Comparison of ENCODE assay signal across 8 mouse cellular contexts in the genomic region with DNA sequence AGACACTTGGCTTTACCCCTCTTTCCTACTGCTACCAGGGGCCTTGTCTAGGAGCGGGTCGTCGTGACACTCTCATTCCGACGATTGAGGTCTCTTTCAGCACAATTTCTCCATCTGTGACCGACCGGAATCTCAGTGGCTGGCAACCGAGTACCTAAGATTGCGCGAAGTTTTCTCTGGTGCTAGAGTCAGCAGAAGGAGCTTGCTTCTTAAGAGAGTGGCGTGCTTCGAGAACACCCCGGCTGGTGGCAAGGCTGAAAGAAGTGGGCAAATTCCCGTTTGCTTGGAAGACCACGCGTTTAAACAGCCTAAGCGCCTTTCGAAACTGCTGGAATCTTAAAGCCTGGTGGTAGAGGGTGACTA. TPM values are rescaled to one million over a fixed set of nuclear protein-coding genes. Genes with fewer than 3 reads are reported as not detected.
DNase-seq lines count a peak whose midpoint lies in the region; ATAC-seq and TF ChIP-seq lines count a peak whose summit lies in the region.

No protein-coding gene starts in this region.

- no peaks in the 10 kb centered on the region for H3K9me3 ChIP-seq in limb, embryonic 15.5 days
- H3K9me3 ChIP-seq in stomach, embryonic 14.5 days (ENCODE audit: control insufficient read depth, low read depth, low read length): no peaks in the 10 kb centered on the region

- peak overlapping the region; percentile 96 for H3K4me3 ChIP-seq in cerebellum, adult 2 months (replicated peaks; ENCODE audit: insufficient read depth, low read depth, low read length)
- peak overlapping the region; percentile 88 for H3K4me3 ChIP-seq in spleen, adult 2 months (ENCODE audit: extremely low read depth, insufficient read depth, insufficient read length)
- peak overlapping the region; percentile 98 for H3K4me3 ChIP-seq in limb, embryonic 15.5 days
- H3K4me3 ChIP-seq in stomach, embryonic 14.5 days (ENCODE audit: low read depth, low read length): peak overlapping the region; percentile 95

- 2% methylated on average over 18 of the region's 18 CpGs for WGBS in cerebellum, adult 2 months
- WGBS in spleen, adult 2 months: 5% methylated on average over 18 of the region's 18 CpGs
- WGBS in limb, embryonic 15.5 days: 10% methylated on average over 18 of the region's 18 CpGs
- 8% methylated on average over 18 of the region's 18 CpGs for WGBS in stomach, embryonic 14.5 days

- no peak for ATAC-seq in limb, embryonic 15.5 days (ENCODE audit: insufficient number of reproducible peaks, low FRiP score, low TSS enrichment, low read depth)
- no peak for ATAC-seq in stomach, embryonic 14.5 days (ENCODE audit: insufficient number of reproducible peaks, insufficient read depth, low FRiP score, low read depth)
- no peak for ATAC-seq in megakaryocyte progenitor cell, adult 5-6 weeks (replicated peaks; ENCODE audit: poor library complexity)

- H3K9ac ChIP-seq in limb, embryonic 15.5 days: peak overlapping the region; percentile 92
- H3K9ac ChIP-seq in stomach, embryonic 14.5 days (replicated peaks; ENCODE audit: low read depth, low read length): peak overlapping the region; percentile 98

- H3K27ac ChIP-seq in cerebellum, adult 2 months (ENCODE audit: insufficient read depth, low read length): peak overlapping the region; percentile 31; the same call in 1 of the 2 replicates
- peak overlapping the region; percentile 56; the same call in 1 of the 2 replicates for H3K27ac ChIP-seq in spleen, adult 2 months (ENCODE audit: insufficient read depth, low read length)
- peak overlapping the region; percentile 92 for H3K27ac ChIP-seq in limb, embryonic 15.5 days
- peak overlapping the region; percentile 92; the same call in 1 of the 2 replicates for H3K27ac ChIP-seq in stomach, embryonic 14.5 days (ENCODE audit: low read length)

- no peak for TF ChIP-seq CTCF in cerebellum, adult 2 months (IDR thresholded peaks at IDR 0.05; ENCODE audit: borderline replicate concordance, insufficient read depth, low read depth, low read length)
- no peak for TF ChIP-seq CTCF in spleen, adult 2 months (IDR thresholded peaks at IDR 0.05; ENCODE audit: extremely low read depth, insufficient read depth, insufficient read length, insufficient replicate concordance)

- no peaks in the 10 kb centered on the region for H3K27me3 ChIP-seq in cerebellum, adult 2 months (ENCODE audit: control insufficient read depth, insufficient read depth, low read length)
- no peaks in the 10 kb centered on the region for H3K27me3 ChIP-seq in spleen, adult 2 months (ENCODE audit: control insufficient read depth, insufficient read depth, low read length)
- no peaks in the 10 kb centered on the region for H3K27me3 ChIP-seq in limb, embryonic 15.5 days
- H3K27me3 ChIP-seq in stomach, embryonic 14.5 days (ENCODE audit: control insufficient read depth, insufficient read depth, low read length): no peaks in the 10 kb centered on the region

- H3K36me3 ChIP-seq in spleen, adult 2 months (ENCODE audit: control insufficient read depth, insufficient read depth, low read length): peaks cover 4% of the 10 kb centered on the region; the same call in 1 of the 2 replicates
- H3K36me3 ChIP-seq in limb, embryonic 15.5 days: peaks cover 36% of the 10 kb centered on the region
- H3K36me3 ChIP-seq in stomach, embryonic 14.5 days (ENCODE audit: control insufficient read depth, insufficient read depth, low read length): peaks cover 14% of the 10 kb centered on the region

- peak overlapping the region; percentile 76 for H3K4me2 ChIP-seq in limb, embryonic 15.5 days
- H3K4me2 ChIP-seq in stomach, embryonic 14.5 days (replicated peaks; ENCODE audit: low read depth, low read length): peak overlapping the region; percentile 93

- peaks cover 7% of the 10 kb centered on the region; the same call in 1 of the 2 replicates for H3K4me1 ChIP-seq in cerebellum, adult 2 months (ENCODE audit: control insufficient read depth, insufficient read depth, low read length)
- H3K4me1 ChIP-seq in spleen, adult 2 months (ENCODE audit: control insufficient read depth, insufficient read depth, insufficient read length): peaks cover 10% of the 10 kb centered on the region; the same call in 1 of the 2 replicates
- H3K4me1 ChIP-seq in limb, embryonic 15.5 days: peaks cover 29% of the 10 kb centered on the region
- peaks cover 21% of the 10 kb centered on the region for H3K4me1 ChIP-seq in stomach, embryonic 14.5 days (ENCODE audit: control insufficient read depth, insufficient read depth, low read length)

- no peak for TF ChIP-seq POLR2A in cerebellum, adult 2 months (IDR thresholded peaks at IDR 0.05; ENCODE audit: borderline replicate concordance, insufficient read depth, low read length)
- TF ChIP-seq POLR2A in spleen, adult 2 months (IDR thresholded peaks at IDR 0.05; ENCODE audit: low read depth, low read length): no peak

- DNase-seq in cerebellum, adult 2 months: no peak
- no peak for DNase-seq in cerebellum, adult 18-20 months
- DNase-seq in spleen, adult 2 months (ENCODE audit: low read depth in 1 of 2, low spot score in 2 of 2): peak in 1 of 2 experiments; percentile 5
- no peak for DNase-seq in spleen, postnatal 14 days (ENCODE audit: low spot score in 2 of 2)
- no peak for DNase-seq in urinary bladder, postnatal 4 days (ENCODE audit: low spot score in 2 of 2)

RNA-seq across cellular contexts. Expression of gene Erh, which starts 0.3 kb away (rescaled TPM):
- polyA plus RNA-seq in cerebellum, adult 2 months (2012; rRNA removed): 79.5 and 92.0 TPM in 2 replicates
- polyA plus RNA-seq in spleen, adult 2 months (2012; rRNA removed): 14.4 and 19.4 TPM in 2 replicates
- polyA plus RNA-seq in limb, embryonic 15.5 days (2015; fragmentation: Nextera tagmentation; extraction: Ambion mirVana): 232 and 259 TPM in 2 replicates
- polyA plus RNA-seq in stomach, embryonic 14.5 days (2014; fragmentation: Nextera tagmentation; extraction: Ambion mirVana): 250 and 271 TPM in 2 replicates
- total RNA-seq in megakaryocyte progenitor cell, adult 5-6 weeks (2015): 117 TPM in 2 replicates
- total RNA-seq in megakaryocyte progenitor cell, adult 5-6 weeks (2017): 96.3 and 127 TPM in 2 replicates

RNA-seq across cellular contexts. Expression of gene Slc39a9, which starts 0.8 kb away (rescaled TPM):
- 31.9 and 33.5 TPM in 2 replicates for polyA plus RNA-seq in cerebellum, adult 2 months (2012; rRNA removed)
- polyA plus RNA-seq in spleen, adult 2 months (2012; rRNA removed): 24.5 and 25.7 TPM in 2 replicates
- 24.4 and 24.9 TPM in 2 replicates for polyA plus RNA-seq in limb, embryonic 15.5 days (2015; fragmentation: Nextera tagmentation; extraction: Ambion mirVana)
- 27.0 and 32.0 TPM in 2 replicates for polyA plus RNA-seq in stomach, embryonic 14.5 days (2014; fragmentation: Nextera tagmentation; extraction: Ambion mirVana)
- 26.4 and 26.5 TPM in 2 replicates for total RNA-seq in megakaryocyte progenitor cell, adult 5-6 weeks (2015)
- total RNA-seq in megakaryocyte progenitor cell, adult 5-6 weeks (2017): 11.5 and 14.6 TPM in 2 replicates

RNA-seq across cellular contexts. Expression of gene Plekhd1, which starts 47.9 kb away (rescaled TPM):
- 61.7 and 66.3 TPM in 2 replicates for polyA plus RNA-seq in cerebellum, adult 2 months (2012; rRNA removed)
- 0.04 and 0.06 TPM in 2 replicates for polyA plus RNA-seq in spleen, adult 2 months (2012; rRNA removed)
- polyA plus RNA-seq in limb, embryonic 15.5 days (2015; fragmentation: Nextera tagmentation; extraction: Ambion mirVana): 0.15 and 0.60 TPM in 2 replicates
- polyA plus RNA-seq in stomach, embryonic 14.5 days (2014; fragmentation: Nextera tagmentation; extraction: Ambion mirVana): 3.9 and 6.5 TPM in 2 replicates
- not detected in 2 replicates for total RNA-seq in megakaryocyte progenitor cell, adult 5-6 weeks (2015)
- total RNA-seq in megakaryocyte progenitor cell, adult 5-6 weeks (2017): not detected in 2 replicates

Comparison
In these comparisons a context has a peak if more than half of its experiments do, and no peak if none do; other contexts are left out.
1. H3K27ac ChIP-seq: peak in every context shown above with its lines; median percentile 92 in limb, embryonic 15.5 days; 92 in stomach, embryonic 14.5 days; 56 in spleen, adult 2 months; 31 in cerebellum, adult 2 months.